Comparison of ENCODE assay signal across 14 mouse cellular contexts in genomic region chr1:136694983-136695382, GRCm38 (mm10).
DNase-seq lines count a peak whose midpoint lies in the region; ATAC-seq and TF ChIP-seq lines count a peak whose summit lies in the region.
"Had no signal": no experiment of that assay in that cellular context is flagged by ENCODE, and none has a peak within 500 bp of the region (broad histone marks: within the 10 kb centered on the region; RNA-seq: fewer than 3 reads in every experiment).

No protein-coding gene starts in this region.

- no peak overlapping the region; a peak in 1 of 4 replicates for H3K4me3 ChIP-seq in ES-E14 (ENCODE audit: insufficient read depth in 1 of 2, low read depth in 1 of 2, low read length in 2 of 2, poor library complexity in 1 of 2, severe bottlenecking in 1 of 2)
- H3K4me3 ChIP-seq in lung, postnatal 0 days (ENCODE audit: low read depth, low read length), result no peak overlapping the region
- H3K4me3 ChIP-seq: gastrocnemius, adult 2 months; heart, embryonic 13.5 days; hindbrain, embryonic 13.5 days; kidney, embryonic 15.5 days; limb, embryonic 10.5 days had no signal

- peak; percentile 92 for DNase-seq in heart, adult 11 months
- no peak for DNase-seq in heart, postnatal 36 days
- peak; percentile 93 for DNase-seq in ES-E14 (ENCODE audit: low read depth, low spot score)
- peak; percentile 60 for DNase-seq in lung, postnatal 0 days (ENCODE audit: low spot score)
- DNase-seq in thymus, postnatal 0 days (ENCODE audit: low spot score), result peak; percentile 78
- no peak for DNase-seq in testis, postnatal 14 days (ENCODE audit: low spot score)
- no peak for DNase-seq in kidney, postnatal 25 days
- no peak for DNase-seq in urinary bladder, postnatal 36 days (ENCODE audit: low spot score in 2 of 2)
- DNase-seq: cerebellum, adult 11 months; gastrocnemius, adult 2 months had no signal

- no peak overlapping the region for H3K4me2 ChIP-seq in lung, postnatal 0 days (replicated peaks; ENCODE audit: low read depth, low read length)
- H3K4me2 ChIP-seq: heart, embryonic 13.5 days; hindbrain, embryonic 13.5 days; kidney, embryonic 15.5 days had no signal

- peak overlapping the region; percentile 96 for H3K27ac ChIP-seq in ES-E14 (ENCODE audit: insufficient read depth, low read depth, low read length, poor library complexity, severe bottlenecking)
- H3K27ac ChIP-seq in lung, postnatal 0 days (ENCODE audit: low read length), result peak overlapping the region; percentile 74
- H3K27ac ChIP-seq: heart, embryonic 13.5 days; hindbrain, embryonic 13.5 days; kidney, embryonic 15.5 days had no signal

- 35% methylated on average over 7 of the region's 7 CpGs for WGBS in lung, postnatal 0 days

- no peaks in the 10 kb centered on the region; the same call in 1 of the 2 replicates for H3K36me3 ChIP-seq in ES-E14 (ENCODE audit: control insufficient read depth, insufficient read depth, low read length, poor library complexity, severe bottlenecking)
- H3K36me3 ChIP-seq in lung, postnatal 0 days (ENCODE audit: insufficient read depth, low read length), result no peaks in the 10 kb centered on the region
- H3K36me3 ChIP-seq: heart, embryonic 13.5 days; hindbrain, embryonic 13.5 days; kidney, embryonic 15.5 days; limb, embryonic 10.5 days had no signal

- peak overlapping the region; percentile 13; the same call in 1 of the 2 replicates for H3K9ac ChIP-seq in ES-E14 (ENCODE audit: insufficient read depth, low read depth, low read length, poor library complexity, severe bottlenecking)
- no peak overlapping the region for H3K9ac ChIP-seq in lung, postnatal 0 days (replicated peaks; ENCODE audit: low read depth)
- H3K9ac ChIP-seq: heart, embryonic 13.5 days; hindbrain, embryonic 13.5 days; kidney, embryonic 15.5 days had no signal

- H3K4me1 ChIP-seq in ES-E14 (ENCODE audit: control insufficient read depth in 2 of 2, insufficient read depth in 2 of 2, low read length in 2 of 2, poor library complexity in 1 of 2), result peaks cover 14 to 17% of the 10 kb centered on the region in 2 experiments
- H3K4me1 ChIP-seq in lung, postnatal 0 days (ENCODE audit: insufficient read depth, low read depth, low read length), result peaks cover 17% of the 10 kb centered on the region; the same call in 1 of the 2 replicates

- TF ChIP-seq EP300 in lung, postnatal 0 days (IDR thresholded peaks at IDR 0.05), result peak; percentile 16; the same call in 1 of the 2 replicates

- intact Hi-C loops in heart, postnatal 36 days (cut with DNase I), result no loop called here

- in situ Hi-C loops in ES-E14 (cut with MboI; ENCODE audit: low sequenced_read_pairs in 2 of 2, unreplicated experiment in 2 of 2), result no loop called here

- H3K27me3 ChIP-seq in lung, postnatal 0 days (replicated peaks; ENCODE audit: insufficient read depth, low read length), result no peaks in the 10 kb centered on the region
- H3K27me3 ChIP-seq: heart, embryonic 13.5 days; kidney, embryonic 15.5 days had no signal

- TF ChIP-seq CTCF in lung, postnatal 0 days (IDR thresholded peaks at IDR 0.05), result no peak

- no peaks in the 10 kb centered on the region for H3K9me3 ChIP-seq in ES-E14 (ENCODE audit: control insufficient read depth, insufficient read depth, low read depth, low read length)
- no peaks in the 10 kb centered on the region for H3K9me3 ChIP-seq in lung, postnatal 0 days (ENCODE audit: low read length)
- H3K9me3 ChIP-seq: heart, embryonic 13.5 days; hindbrain, embryonic 13.5 days; kidney, embryonic 15.5 days; limb, embryonic 10.5 days had no signal

- 0 out of 2 replicates have a peak, but pooled peaks have one; percentile 4 for ATAC-seq in lung, postnatal 0 days

TF ChIP-seq in ES-E14, 5 proteins besides CTCF, POLR2A, EP300 and RAD21:
- no peak for TF ChIP-seq HCFC1 (IDR thresholded peaks at IDR 0.05; ENCODE audit: borderline replicate concordance, insufficient read depth, low read length)
- TF ChIP-seq MAFK (IDR thresholded peaks at IDR 0.05; ENCODE audit: insufficient read depth, low read depth, low read length), result 0 out of 2 replicates have a peak, but pooled peaks have one; percentile 5
- no peak for TF ChIP-seq ZC3H11A (IDR thresholded peaks at IDR 0.05; ENCODE audit: borderline replicate concordance, low read depth, low read length)
- TF ChIP-seq ZNF384 (IDR thresholded peaks at IDR 0.05; ENCODE audit: low read depth, low read length), result peak; percentile 94
- TF ChIP-seq CHD2 (IDR thresholded peaks at IDR 0.05; ENCODE audit: low read depth, low read length), result 0 out of 2 replicates have a peak, but pooled peaks have one; percentile 38

Comparison
In these comparisons a context has a peak if more than half of its experiments do, and no peak if none do; other contexts are left out.
1. DNase-seq: peak in heart, adult 11 months (single experiment), ES-E14 (single experiment), lung, postnatal 0 days (single experiment) and thymus, postnatal 0 days (single experiment); none in heart, postnatal 36 days (0 of 2), testis, postnatal 14 days (single experiment), kidney, postnatal 25 days (0 of 2) and urinary bladder, postnatal 36 days (0 of 2).